ENCODE assay signal across 24 mouse cellular contexts in genomic region chr2:24633645-24634044, GRCm38 (mm10).
A peak's percentile ranks its signal among the peaks of the same experiment; 100 is the strongest.
DNase-seq lines count a peak whose midpoint lies in the region; ATAC-seq lines count a peak whose summit lies in the region.
"Had no signal": no experiment of that assay in that cellular context is flagged by ENCODE, and none has a peak within 500 bp of the region (broad histone marks: within the 10 kb centered on the region; RNA-seq: fewer than 3 reads in every experiment).

No protein-coding gene starts in this region.

- H3K36me3 ChIP-seq in lung, embryonic 16.5 days (ENCODE audit: control insufficient read depth, insufficient read depth, low read length), result no peaks in the 10 kb centered on the region
- no peaks in the 10 kb centered on the region for H3K36me3 ChIP-seq in stomach, embryonic 16.5 days (ENCODE audit: control insufficient read depth, insufficient read depth, low read length)
- H3K36me3 ChIP-seq: embryonic facial prominence, embryonic 12.5 days; embryonic facial prominence, embryonic 15.5 days; heart, embryonic 10.5 days; heart, embryonic 13.5 days had no signal

- no peak overlapping the region for H3K9ac ChIP-seq in lung, embryonic 16.5 days (ENCODE audit: low read length)
- H3K9ac ChIP-seq in stomach, embryonic 16.5 days (ENCODE audit: low read length), result no peak overlapping the region
- H3K9ac ChIP-seq: embryonic facial prominence, embryonic 12.5 days; embryonic facial prominence, embryonic 15.5 days; forebrain, postnatal 0 days; heart, embryonic 13.5 days; hindbrain, embryonic 14.5 days had no signal

- no peaks in the 10 kb centered on the region for H3K27me3 ChIP-seq in lung, embryonic 16.5 days (ENCODE audit: control insufficient read depth, insufficient read depth, low read depth, low read length)
- H3K27me3 ChIP-seq in stomach, embryonic 16.5 days (ENCODE audit: control insufficient read depth, insufficient read depth, low read length), result no peaks in the 10 kb centered on the region
- H3K27me3 ChIP-seq: embryonic facial prominence, embryonic 12.5 days; embryonic facial prominence, embryonic 15.5 days; heart, embryonic 13.5 days had no signal

- no peak for DNase-seq in lung, postnatal 14 days
- DNase-seq in urinary bladder, postnatal 14 days (ENCODE audit: low spot score), result peak; percentile 6
- DNase-seq in urinary bladder, adult 2 months (ENCODE audit: low spot score), result no peak
- DNase-seq in gastrocnemius, postnatal 36 days, result no peak
- DNase-seq: adrenal gland, adult 2 months; adrenal gland, postnatal 14 days; cerebellum, adult 11 months; cerebellum, adult 2 months; cerebellum, adult 9-11 months; cerebellum, postnatal 25 days; forebrain, postnatal 0 days; gastrocnemius, postnatal 25 days; heart, adult 2 months; heart, postnatal 14 days; heart, postnatal 4 days had no signal

- no peaks in the 10 kb centered on the region for H3K9me3 ChIP-seq in lung, embryonic 16.5 days (ENCODE audit: control insufficient read depth, low read length)
- no peaks in the 10 kb centered on the region for H3K9me3 ChIP-seq in stomach, embryonic 16.5 days (replicated peaks; ENCODE audit: control insufficient read depth, low read length)
- H3K9me3 ChIP-seq: embryonic facial prominence, embryonic 12.5 days; embryonic facial prominence, embryonic 15.5 days; heart, embryonic 10.5 days; heart, embryonic 13.5 days had no signal

- intact Hi-C loops in gastrocnemius, postnatal 36 days (cut with DNase I), result no loop called here

- ATAC-seq in lung, embryonic 16.5 days (ENCODE audit: low read depth), result peak; percentile 93
- ATAC-seq in stomach, embryonic 16.5 days (ENCODE audit: insufficient read depth, low FRiP score), result peak; percentile 50; the same call in 1 of the 2 replicates
- ATAC-seq: CD4-positive, CD25-positive, alpha-beta regulatory T cell, adult 4 months; forebrain, embryonic 14.5 days had no signal

- H3K4me2 ChIP-seq in lung, embryonic 16.5 days (ENCODE audit: low read depth, low read length), result no peak overlapping the region
- H3K4me2 ChIP-seq in stomach, embryonic 16.5 days (ENCODE audit: low read depth, low read length), result no peak overlapping the region
- H3K4me2 ChIP-seq: embryonic facial prominence, embryonic 12.5 days; embryonic facial prominence, embryonic 15.5 days; heart, embryonic 13.5 days; hindbrain, embryonic 14.5 days had no signal

- H3K27ac ChIP-seq in lung, embryonic 16.5 days (ENCODE audit: low read length), result no peak overlapping the region; the same call in 1 of the 2 replicates
- H3K27ac ChIP-seq in stomach, embryonic 16.5 days (ENCODE audit: low read length), result no peak overlapping the region
- H3K27ac ChIP-seq: embryonic facial prominence, embryonic 12.5 days; embryonic facial prominence, embryonic 15.5 days; heart, adult 2 months; heart, embryonic 10.5 days; heart, embryonic 13.5 days; hindbrain, embryonic 14.5 days had no signal

- H3K4me1 ChIP-seq in lung, embryonic 16.5 days (replicated peaks; ENCODE audit: control insufficient read depth, insufficient read depth, low read length), result no peaks in the 10 kb centered on the region
- H3K4me1 ChIP-seq in stomach, embryonic 16.5 days (ENCODE audit: control insufficient read depth, insufficient read depth, low read length), result no peaks in the 10 kb centered on the region
- H3K4me1 ChIP-seq: heart, embryonic 10.5 days; heart, embryonic 13.5 days had no signal

- H3K4me3 ChIP-seq in lung, embryonic 16.5 days (ENCODE audit: low read length), result no peak overlapping the region
- H3K4me3 ChIP-seq in stomach, embryonic 16.5 days (replicated peaks; ENCODE audit: low read length), result no peak overlapping the region
- H3K4me3 ChIP-seq: embryonic facial prominence, embryonic 12.5 days; embryonic facial prominence, embryonic 15.5 days; heart, adult 2 months; heart, embryonic 10.5 days; heart, embryonic 13.5 days had no signal

- WGBS in lung, embryonic 16.5 days, result 70% methylated on average over 6 of the region's 6 CpGs
- whole genome bisulfite sequencing in stomach, embryonic 16.5 days, result 73% methylated on average over 6 of the region's 6 CpGs
